Mouse (Mus musculus) adrenal gland, adult 18-20 months (tissue): ENCODE data around the gene Cfp. TPM values are rescaled to one million over a fixed set of nuclear protein-coding genes. Genes with fewer than 3 reads are reported as not detected.

Experiments
- DNase-seq, 2 experiments: peaks; one replicate each; pipeline ENCODE4 v3.0.0; 2021 to 2022; ENCODE audit warnings: low spot score in 2 of 2
- long read RNA-seq, 2 experiments: library from polyadenylated mRNA; stranded (forward); transcript quantifications; one replicate each; pipeline ENCODE4 v2.0.0; 2021
- total RNA-seq, 2 experiments: library from RNA; stranded (reverse); gene quantifications; 1 replicate in 1 of 2; 2 replicates in 1 of 2; pipeline ENCODE4 v1.2.3; 2021

The Cfp gene
- 10 to 100 TPM in 1 of 2 experiments, 1 to 10 TPM in 1; 9.6 to 16.8 TPM for total RNA-seq
- long read RNA-seq, experiment 1, transcript Cfp-201 (9 exons, 1,636 nt) = major isoform, 11 of 12 reads
- long read RNA-seq, experiment 1, partial matches to known transcripts = 0 of 12 reads
- long read RNA-seq, experiment 1, other reads (novel, unspliced or antisense) = 1 of 12 reads
- long read RNA-seq, experiment 2, transcript Cfp-201 (9 exons, 1,636 nt) = major isoform, 8 of 10 reads
- long read RNA-seq, experiment 2, partial matches to known transcripts = 2 of 10 reads
- long read RNA-seq, experiment 2, other reads (novel, unspliced or antisense) = 0 of 10 reads

- DNase-seq = no peak
Observed at GRCm38 (mm10) chrX:20931364-20931763, at the start of gene Cfp. Cfp (minus strand) TSS chrX:20931555.

GRCm38 (mm10) chrX:20980901-20981300, 49.5 kb upstream of the Cfp start:
- no peak for DNase-seq

GRCm38 (mm10) chrX:20961477-20962378, 30.4 kb upstream of the Cfp start, which contains the start of gene Uxt:
Uxt (minus strand) TSS chrX:20962017.
- peak; percentile 76 to 81 for DNase-seq

GRCm38 (mm10) chrX:20950191-20950880, 19.0 kb upstream of the Cfp start, which contains the start of gene Elk1:
Elk1 (minus strand) TSS chrX:20950608.
- DNase-seq = peak; percentile 55 to 59

- DNase-seq = peak; percentile 29 to 34
Observed at GRCm38 (mm10) chrX:20946055-20946454, 14.7 kb upstream of the Cfp start.

GRCm38 (mm10) chrX:20931963-20932362, 608 bp upstream of the Cfp start:
- DNase-seq = no peak

- DNase-seq = no peak
Observed at GRCm38 (mm10) chrX:20929859-20930258, 1.5 kb downstream of the Cfp start.

GRCm38 (mm10) chrX:20924976-20925375, 6.4 kb downstream of the Cfp start:
- no peak for DNase-seq

GRCm38 (mm10) chrX:20923506-20923905, 7.8 kb downstream of the Cfp start:
- DNase-seq = no peak

GRCm38 (mm10) chrX:20921366-20921765, 10.0 kb downstream of the Cfp start:
- DNase-seq = no peak

- peak; percentile 62 to 63 for DNase-seq
Observed at GRCm38 (mm10) chrX:20920844-20921364, 10.5 kb downstream of the Cfp start, which contains the start of gene Syn1. Syn1 (minus strand) TSS chrX:20921004.

- peak in 1 of 2 experiments; percentile 19 for DNase-seq
Observed at GRCm38 (mm10) chrX:20920249-20920843, 11.0 kb downstream of the Cfp start.

- DNase-seq = no peak
Observed at GRCm38 (mm10) chrX:20915075-20915474, 16.3 kb downstream of the Cfp start.

- DNase-seq = no peak
Observed at GRCm38 (mm10) chrX:20913726-20914125, 17.6 kb downstream of the Cfp start.

- DNase-seq = no peak
Observed at GRCm38 (mm10) chrX:20910074-20910473, 21.3 kb downstream of the Cfp start.

Other genes with a start within 250 kb of the Cfp start
- 100 to 1,000 TPM; 154 to 171 TPM for gene Cdk16, start 243.6 kb downstream of the Cfp start, total RNA-seq
- gene Usp11, start 227.6 kb downstream of the Cfp start, total RNA-seq = 10 to 100 TPM; 26.7 to 30.0 TPM
- 100 to 1,000 TPM; 108 to 123 TPM for gene Araf, start 133.7 kb downstream of the Cfp start, total RNA-seq
- 10 to 100 TPM; 20.9 to 32.1 TPM for gene Timp1, start 61.4 kb downstream of the Cfp start, total RNA-seq
- 10 to 100 TPM in 1 of 2 experiments, 1 to 10 TPM in 1; 7.5 to 10.6 TPM for gene Syn1, start 10.6 kb downstream of the Cfp start, total RNA-seq
- gene Elk1, start 19.1 kb upstream of the Cfp start, total RNA-seq = 10 to 100 TPM; 13.2 to 15.9 TPM
- gene Uxt, start 30.5 kb upstream of the Cfp start, total RNA-seq = 10 to 100 TPM; 40.2 to 41.8 TPM
- 1 to 10 TPM; 5.4 to 5.9 TPM for gene Zfp182, start 130.8 kb upstream of the Cfp start, total RNA-seq
- gene Spaca5, start 136.9 kb upstream of the Cfp start, total RNA-seq = not detected
- 1 to 10 TPM in 1 of 2 experiments, under 1 TPM in 1; 0.99 to 1.3 TPM for gene Zfp300, start 158.0 kb upstream of the Cfp start, total RNA-seq
- not detected for gene Ssxa1, start 184.3 kb upstream of the Cfp start, total RNA-seq
- gene Gm21876, start 244.1 kb upstream of the Cfp start, total RNA-seq = not detected